Mouse (Mus musculus) hindbrain, embryonic 12.5 days (tissue): ENCODE measurements around the gene Poldip3. TPM values are rescaled to one million over a fixed set of nuclear protein-coding genes. Genes with fewer than 3 reads are reported as not detected.

Experiments
- ATAC-seq: fragments of 200-750 bp; cut with Nextera tagmentation; 2 replicates; pipeline ENCODE4 v1.8.0; 2017; ENCODE audit warnings: moderate TSS enrichment; ENCODE audit not compliant: low FRiP score
- H3K27ac ChIP-seq: fragments of 300-500 bp; sonication (generic); 2 replicates; pipeline ENCODE4 v1.5.1; 2016; ENCODE audit warnings: mild to moderate bottlenecking
- H3K27me3 ChIP-seq: fragments of 300-500 bp; sonication (generic); 2 replicates; pipeline ENCODE4 v1.6.1; 2016; ENCODE audit warnings: mild to moderate bottlenecking
- H3K36me3 ChIP-seq: fragments of 300-500 bp; sonication (generic); 2 replicates; pipeline ENCODE4 v1.6.1; 2016; ENCODE audit warnings: mild to moderate bottlenecking
- H3K4me1 ChIP-seq: fragments of 300-500 bp; sonication (generic); 2 replicates; pipeline ENCODE4 v1.6.1; 2016
- H3K4me2 ChIP-seq: fragments of 300-500 bp; sonication (generic); replicated peaks from 2 replicates; pipeline ENCODE4 v1.6.1; 2016; ENCODE audit warnings: mild to moderate bottlenecking
- H3K4me3 ChIP-seq: fragments of 300-500 bp; sonication (generic); 2 replicates; pipeline ENCODE4 v1.5.1; 2016; ENCODE audit warnings: mild to moderate bottlenecking
- H3K9ac ChIP-seq: fragments of 300-500 bp; sonication (generic); 2 replicates; pipeline ENCODE4 v1.6.1; 2016; ENCODE audit warnings: mild to moderate bottlenecking, moderate library complexity
- H3K9me3 ChIP-seq: fragments of 300-500 bp; sonication (generic); replicated peaks from 2 replicates; pipeline ENCODE4 v1.6.1; 2016; ENCODE audit warnings: mild to moderate bottlenecking
- WGBS: fragments of 180-500 bp; shearing (Covaris S2); methylation state at CpG from one replicate; pipeline ENCODE4 v1.1.7; 2016; 5-methylcytosine and 5-hydroxymethylcytosine counted together
- polyA plus RNA-seq: library from polyadenylated mRNA; unstranded; fragments of >200 nt; fragmentation: Nextera tagmentation; extraction: Ambion mirVana; gene quantifications from 2 replicates; pipeline ENCODE4 v1.2.1, GENCODE M21; 2016

The Poldip3 gene
- polyA plus RNA-seq, 1 experiment from 2014 or later = 163 TPM

- no peak for ATAC-seq
- H3K27me3 ChIP-seq = peaks cover 31% of the 10 kb centered on the region
- no peak overlapping the region for H3K4me3 ChIP-seq
- no peaks in the 10 kb centered on the region for H3K9me3 ChIP-seq
- no peak overlapping the region; the same call in 1 of the 2 replicates for H3K27ac ChIP-seq
- WGBS = 4% methylated on average over 27 of the region's 27 CpGs
- H3K4me2 ChIP-seq = peak overlapping the region; percentile 36
- peaks cover 21% of the 10 kb centered on the region for H3K4me1 ChIP-seq
- no peaks in the 10 kb centered on the region for H3K36me3 ChIP-seq
- no peak overlapping the region for H3K9ac ChIP-seq
These were observed 60.4 kb downstream of the Poldip3 start for GRCm38 (mm10) chr15:83088495-83089428.

GRCm38 (mm10) chr15:83086636-83087328 lies 62.4 kb downstream of the Poldip3 start:
- no peak overlapping the region for H3K4me3 ChIP-seq
- peaks cover 31% of the 10 kb centered on the region for H3K4me1 ChIP-seq
- no peak overlapping the region for H3K4me2 ChIP-seq
- H3K27me3 ChIP-seq = peaks cover 31% of the 10 kb centered on the region
- ATAC-seq = no peak
- H3K9me3 ChIP-seq = no peaks in the 10 kb centered on the region
- H3K9ac ChIP-seq = no peak overlapping the region
- no peak overlapping the region for H3K27ac ChIP-seq
- no peaks in the 10 kb centered on the region for H3K36me3 ChIP-seq
- WGBS = 84% methylated on average over 13 of the region's 13 CpGs

DNA sequence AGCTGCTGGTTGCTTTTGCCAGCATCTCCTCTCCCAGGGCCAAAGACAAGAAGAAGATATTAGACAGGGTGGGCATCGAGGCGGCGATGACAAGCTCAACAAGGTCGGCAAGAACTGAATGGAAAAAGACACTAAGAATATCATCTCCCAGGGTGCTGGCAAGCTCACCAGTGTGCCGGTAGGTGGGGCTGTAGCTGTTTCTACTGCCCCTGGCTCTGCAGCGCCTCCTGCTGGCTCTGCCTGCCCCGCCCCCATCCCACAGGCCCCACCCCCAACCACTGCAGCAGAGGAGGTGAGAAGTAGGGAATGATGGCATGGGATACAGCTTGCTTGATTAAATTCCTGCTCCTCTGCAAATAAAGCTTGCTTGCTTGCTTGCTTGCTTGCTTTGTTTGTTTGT lies 63.3 kb downstream of the Poldip3 start:
- 37% methylated on average over 7 of the region's 7 CpGs for WGBS
- peaks cover 31% of the 10 kb centered on the region for H3K27me3 ChIP-seq
- no peak overlapping the region for H3K4me3 ChIP-seq
- ATAC-seq = no peak
- H3K4me2 ChIP-seq = no peak overlapping the region
- H3K4me1 ChIP-seq = peaks cover 31% of the 10 kb centered on the region
- no peak overlapping the region for H3K27ac ChIP-seq
- no peaks in the 10 kb centered on the region for H3K9me3 ChIP-seq
- no peaks in the 10 kb centered on the region for H3K36me3 ChIP-seq
- H3K9ac ChIP-seq = no peak overlapping the region

DNA sequence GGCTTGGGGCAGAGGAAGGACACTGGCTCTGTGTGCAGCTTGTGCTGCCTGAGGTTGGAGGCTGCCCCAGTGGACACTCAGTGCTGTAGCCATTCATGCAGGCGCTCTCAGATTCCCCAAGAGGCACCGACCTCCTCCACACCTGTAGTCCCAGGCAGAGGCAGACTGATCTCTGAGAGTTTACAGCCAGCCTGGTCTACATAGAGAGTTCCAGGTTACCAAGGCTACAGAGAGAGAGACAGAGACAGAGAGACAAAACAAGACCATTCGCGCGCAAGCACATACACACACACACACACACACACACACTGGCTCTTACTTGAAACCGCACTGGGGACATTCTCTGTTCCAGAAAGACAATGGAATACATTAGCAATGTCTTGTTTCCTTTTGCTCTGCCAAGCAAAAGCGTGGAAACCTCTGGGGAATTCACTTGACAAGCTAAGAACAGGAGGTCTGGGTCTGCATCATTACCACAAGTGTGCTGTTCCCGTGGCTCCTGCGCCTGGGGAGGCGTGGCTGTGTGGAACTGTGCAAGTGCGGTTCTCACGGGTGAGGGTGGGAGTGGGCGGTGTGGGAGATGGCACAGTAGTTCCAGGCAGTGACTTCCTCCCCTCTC lies 65.1 kb downstream of the Poldip3 start:
- no peak overlapping the region; the same call in 1 of the 2 replicates for H3K9ac ChIP-seq
- H3K4me2 ChIP-seq = peak overlapping the region; percentile 21
- H3K27ac ChIP-seq = peak overlapping the region; percentile 55
- peak; percentile 80 for ATAC-seq
- peaks cover 29% of the 10 kb centered on the region for H3K4me1 ChIP-seq
- WGBS = 41% methylated on average over 13 of the region's 13 CpGs
- no peaks in the 10 kb centered on the region for H3K9me3 ChIP-seq
- no peak overlapping the region for H3K4me3 ChIP-seq
- H3K36me3 ChIP-seq = no peaks in the 10 kb centered on the region
- H3K27me3 ChIP-seq = peaks cover 18% of the 10 kb centered on the region

DNA sequence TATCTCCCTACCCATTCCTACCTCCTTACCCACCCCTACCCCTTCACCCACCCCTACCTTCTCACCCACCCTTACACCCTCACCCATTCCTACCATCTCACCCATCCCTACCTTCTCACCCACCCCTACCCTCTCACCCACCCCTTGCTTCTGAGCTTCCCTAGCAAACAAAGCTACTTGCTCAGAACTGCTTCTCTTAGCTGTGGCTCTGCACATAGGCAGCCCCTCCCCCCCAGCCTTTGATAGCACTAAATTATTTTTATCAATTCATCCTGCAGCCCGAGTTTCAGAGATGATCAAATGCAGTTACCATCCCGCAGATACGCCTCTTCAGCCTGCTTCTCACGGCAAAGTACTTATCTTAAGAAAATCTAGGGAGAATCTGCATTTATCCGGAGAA lies 65.7 kb downstream of the Poldip3 start:
- H3K4me1 ChIP-seq = peaks cover 23% of the 10 kb centered on the region
- 0 out of 2 replicates have a peak, but pooled peaks have one; percentile 26 for ATAC-seq
- no peak overlapping the region for H3K4me3 ChIP-seq
- no peak overlapping the region; the same call in 1 of the 2 replicates for H3K9ac ChIP-seq
- H3K36me3 ChIP-seq = no peaks in the 10 kb centered on the region
- peaks cover 12% of the 10 kb centered on the region for H3K27me3 ChIP-seq
- H3K27ac ChIP-seq = peak overlapping the region; percentile 55
- H3K9me3 ChIP-seq = no peaks in the 10 kb centered on the region
- H3K4me2 ChIP-seq = peak overlapping the region; percentile 21
- 67% methylated on average over 5 of the region's 5 CpGs for WGBS

Other genes with a start within 250 kb of the Poldip3 start
- gene Tcf20, start 161.5 kb downstream of the Poldip3 start, polyA plus RNA-seq = 12.4 and 14.0 TPM in 2 replicates
- 1.9 and 2.2 TPM in 2 replicates for gene Nfam1, start 116.1 kb downstream of the Poldip3 start, polyA plus RNA-seq
- gene Serhl, start 59.9 kb downstream of the Poldip3 start, polyA plus RNA-seq = 44.3 and 46.1 TPM in 2 replicates
- 64.5 and 74.1 TPM in 2 replicates for gene Rrp7a, start 26.6 kb downstream of the Poldip3 start, polyA plus RNA-seq
- 148 and 154 TPM in 2 replicates for gene Cyb5r3, start 23.2 kb upstream of the Poldip3 start, polyA plus RNA-seq
- gene A4galt, start 102.4 kb upstream of the Poldip3 start, polyA plus RNA-seq = 2.0 and 2.2 TPM in 2 replicates
- 44.2 and 51.1 TPM in 2 replicates for gene Arfgap3, start 200.9 kb upstream of the Poldip3 start, polyA plus RNA-seq